Mouse (Mus musculus): ENCODE data around the gene Gsc2. TPM values are rescaled to one million over a fixed set of nuclear protein-coding genes. Genes with fewer than 3 reads are reported as not detected.

Gsc2 gene
- total and polyA plus RNA-seq, 3 experiments: not detected

DNA sequence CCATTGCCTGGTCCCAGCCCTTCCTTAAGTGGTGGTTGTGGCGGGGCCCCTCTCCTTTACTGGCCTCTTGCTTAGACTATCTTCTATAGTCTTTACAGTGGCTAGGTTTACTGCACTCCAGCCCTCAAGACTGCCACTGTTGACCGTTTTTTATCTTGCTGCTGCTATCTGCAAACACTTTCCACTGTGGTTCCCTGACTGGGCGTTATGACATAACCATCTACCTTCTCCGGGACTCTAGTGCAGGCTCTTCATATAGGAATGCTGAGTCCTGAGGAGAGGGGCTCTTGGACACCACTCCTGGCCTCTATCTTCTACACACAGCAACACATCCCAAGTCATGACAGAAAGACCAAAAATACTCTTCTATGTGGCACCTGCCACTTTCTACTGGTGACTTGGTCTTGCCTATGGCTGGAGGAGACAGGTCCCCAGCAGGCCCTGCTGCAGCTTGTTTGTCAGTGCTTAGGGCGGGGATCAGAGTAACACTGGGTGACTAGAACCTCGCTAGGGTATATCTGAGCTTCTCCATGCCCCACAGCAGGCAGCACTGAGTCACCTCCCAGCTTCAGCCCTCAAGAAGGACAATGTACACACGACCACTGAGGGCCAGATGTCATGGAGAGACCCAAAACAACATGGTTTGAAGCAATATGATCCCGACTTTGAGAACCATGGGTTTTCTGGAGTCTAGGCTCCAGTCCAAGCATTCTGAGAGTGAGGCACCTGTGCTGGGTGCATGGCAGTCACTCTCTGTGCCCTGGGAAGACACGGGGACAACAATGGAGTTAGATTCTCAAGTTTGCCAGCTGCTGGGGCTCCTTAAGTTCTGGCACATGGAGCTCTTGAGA, 19.0 kb upstream of the Gsc2 start (continued):
- 0 out of 2 replicates have a peak, but pooled peaks have one; percentile 12 for TF ChIP-seq BHLHE40 (IDR thresholded peaks at IDR 0.05; ENCODE audit: borderline replicate concordance, low read depth, low read length)
- TF ChIP-seq JUND (IDR thresholded peaks at IDR 0.05; ENCODE audit: low read depth, low read length): no peak
- 0 out of 2 replicates have a peak, but pooled peaks have one; percentile 48 for TF ChIP-seq ZMIZ1 (IDR thresholded peaks at IDR 0.05; ENCODE audit: low read depth, low read length)
- TF ChIP-seq HCFC1 (IDR thresholded peaks at IDR 0.05; ENCODE audit: low read depth, low read length): 0 out of 2 replicates have a peak, but pooled peaks have one; percentile 13
- peak; percentile 89 for TF ChIP-seq MYB (IDR thresholded peaks at IDR 0.05; ENCODE audit: low read depth, low read length)
- 0 out of 2 replicates have a peak, but pooled peaks have one; percentile 19 for TF ChIP-seq GABPA (IDR thresholded peaks at IDR 0.05; ENCODE audit: low read depth, low read length)
- TF ChIP-seq USF2 (IDR thresholded peaks at IDR 0.05; ENCODE audit: borderline replicate concordance in 1 of 2, insufficient read depth in 1 of 2, low read depth in 1 of 2, low read length in 2 of 2): no peak
- 0 out of 2 replicates have a peak, but pooled peaks have one; percentile 59 for TF ChIP-seq CHD1 (IDR thresholded peaks at IDR 0.05; ENCODE audit: low read depth, low read length)
- no peak for TF ChIP-seq KAT2A (conservative IDR thresholded peaks at IDR 0.05; ENCODE audit: low read depth, low read length)
- TF ChIP-seq MEF2A (IDR thresholded peaks at IDR 0.05; ENCODE audit: extremely low read depth, insufficient replicate concordance, low read depth, low read length, poor library complexity, severe bottlenecking): 0 out of 2 replicates have a peak, but pooled peaks have one; percentile 19
- TF ChIP-seq MAX (IDR thresholded peaks at IDR 0.05; ENCODE audit: low read length): peak; percentile 65; the same call in 1 of the 2 replicates
- peak; percentile 32 to 53; a peak in 3 of 4 replicates for TF ChIP-seq POLR2A (IDR thresholded peaks at IDR 0.05; ENCODE audit: control insufficient read depth in 1 of 2, insufficient read depth in 1 of 2, low read depth in 1 of 2, low read length in 2 of 2, poor library complexity in 1 of 2)

DNA sequence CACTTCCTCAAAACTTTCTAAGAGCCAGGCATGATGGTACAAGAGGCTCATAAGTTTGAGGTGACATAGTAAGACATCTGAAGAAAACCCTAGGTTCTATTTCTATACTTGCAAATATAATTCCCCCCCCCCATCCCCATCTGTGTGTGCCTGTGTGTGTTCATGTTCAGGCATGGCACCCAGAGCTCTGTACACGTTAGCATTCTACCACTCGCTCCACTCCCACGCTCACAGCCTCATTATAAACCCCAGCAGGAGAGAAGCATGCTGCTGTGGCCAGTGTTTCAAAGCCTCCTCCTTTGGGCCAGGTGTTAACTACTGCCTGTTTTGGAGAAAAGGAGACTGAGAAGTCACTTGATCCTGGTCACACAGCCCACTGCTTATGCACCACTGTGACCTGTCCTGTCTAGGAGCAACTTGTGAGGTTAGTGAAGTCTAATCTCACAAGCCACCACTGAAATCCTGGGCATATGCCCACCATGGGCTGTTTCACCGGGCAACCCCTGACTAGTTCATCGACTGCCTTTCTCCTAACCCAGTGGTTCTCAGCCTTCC, 17.1 kb upstream of the Gsc2 start:
- no peak overlapping the region for H3K27ac ChIP-seq (ENCODE audit: control insufficient read depth, low read depth, low read length)
- TF ChIP-seq MAFK (IDR thresholded peaks at IDR 0.05; ENCODE audit: borderline replicate concordance, low read depth, low read length): no peak
- no peak for TF ChIP-seq SMC3 (IDR thresholded peaks at IDR 0.05; ENCODE audit: low read depth, low read length)
- no peak for TF ChIP-seq GABPA (IDR thresholded peaks at IDR 0.05; ENCODE audit: low read depth, low read length)
- no peak for TF ChIP-seq EP300 (IDR thresholded peaks at IDR 0.05; ENCODE audit: low read depth in 1 of 2, low read length in 2 of 2)
- no peak for TF ChIP-seq USF2 (IDR thresholded peaks at IDR 0.05; ENCODE audit: borderline replicate concordance in 1 of 2, insufficient read depth in 1 of 2, low read depth in 1 of 2, low read length in 2 of 2)
- TF ChIP-seq CTCF (IDR thresholded peaks at IDR 0.05 in 2 of 3, conservative IDR thresholded peaks at IDR 0.05 in 1 of 3; ENCODE audit: control insufficient read depth in 1 of 3, insufficient read depth in 1 of 3, low read depth in 2 of 3, low read length in 3 of 3, poor library complexity in 1 of 3, severe bottlenecking in 1 of 3): no peak
- TF ChIP-seq MAX (IDR thresholded peaks at IDR 0.05; ENCODE audit: low read length): no peak
- TF ChIP-seq ZC3H11A (IDR thresholded peaks at IDR 0.05; ENCODE audit: low read depth, low read length): no peak
- no peak for TF ChIP-seq CHD1 (IDR thresholded peaks at IDR 0.05; ENCODE audit: low read depth, low read length)
- TF ChIP-seq MYB (IDR thresholded peaks at IDR 0.05; ENCODE audit: low read depth, low read length): no peak
- no peak for TF ChIP-seq BHLHE40 (IDR thresholded peaks at IDR 0.05; ENCODE audit: borderline replicate concordance, low read depth, low read length)
- no peak for TF ChIP-seq RCOR1 (IDR thresholded peaks at IDR 0.05; ENCODE audit: low read depth, low read length)
- no peak for TF ChIP-seq NELFE (IDR thresholded peaks at IDR 0.05; ENCODE audit: low read depth, low read length)
- TF ChIP-seq ZMIZ1 (IDR thresholded peaks at IDR 0.05; ENCODE audit: low read depth, low read length): no peak
- no peak for TF ChIP-seq ETS1 (IDR thresholded peaks at IDR 0.05; ENCODE audit: low read depth, low read length)
- TF ChIP-seq NRF1 (IDR thresholded peaks at IDR 0.05; ENCODE audit: insufficient read depth, low read depth, low read length, poor library complexity, severe bottlenecking): no peak
- no peak for TF ChIP-seq HCFC1 (IDR thresholded peaks at IDR 0.05; ENCODE audit: low read depth, low read length)
- TF ChIP-seq ZKSCAN1 (IDR thresholded peaks at IDR 0.05; ENCODE audit: low read depth, low read length): no peak
- no peak for TF ChIP-seq SIN3A (IDR thresholded peaks at IDR 0.05; ENCODE audit: low read length)
- H3K4me3 ChIP-seq (ENCODE audit: control insufficient read depth in 1 of 2, insufficient read depth in 1 of 2, low read depth in 2 of 2, low read length in 2 of 2): no peak overlapping the region
- H3K79me2 ChIP-seq (ENCODE audit: control insufficient read depth, insufficient read depth, low read length, poor library complexity): peaks cover 9% of the 10 kb centered on the region
- H3K9me3 ChIP-seq (replicated peaks; ENCODE audit: insufficient read depth, low read length): no peaks in the 10 kb centered on the region
- no peak for DNase-seq (ENCODE audit: low read depth, low spot score)
- peaks cover 24 to 38% of the 10 kb centered on the region in 2 experiments for H3K4me1 ChIP-seq (ENCODE audit: control insufficient read depth in 1 of 2, insufficient read depth in 2 of 2, low read length in 2 of 2)
- H3K9ac ChIP-seq (ENCODE audit: control insufficient read depth, low read depth, low read length, poor library complexity, severe bottlenecking): no peak overlapping the region
- no peaks in the 10 kb centered on the region for H3K27me3 ChIP-seq (ENCODE audit: control insufficient read depth in 1 of 2, insufficient read depth in 2 of 2, low read length in 2 of 2)
- H3K36me3 ChIP-seq (ENCODE audit: control insufficient read depth in 1 of 2, insufficient read depth in 2 of 2, low read length in 2 of 2): peaks cover 0 to 25% of the 10 kb centered on the region in 2 experiments; a peak in 2 of 4 replicates

Measured in MEL (cell line).